Comparison of ENCODE assay signal across 8 mouse cellular contexts in genomic region chr14:84446411-84446915, GRCm38 (mm10). TPM values are rescaled to one million over a fixed set of nuclear protein-coding genes. Genes with fewer than 3 reads are reported as not detected.
DNase-seq lines count a peak whose midpoint lies in the region; ATAC-seq and TF ChIP-seq lines count a peak whose summit lies in the region.

No protein-coding gene starts in this region.

- peak overlapping the region; percentile 63; the same call in 1 of the 2 replicates for H3K27ac ChIP-seq in gastrocnemius, adult 2 months
- H3K27ac ChIP-seq in intestine, embryonic 16.5 days (ENCODE audit: low read length): no peak overlapping the region
- no peak overlapping the region for H3K27ac ChIP-seq in midbrain, embryonic 12.5 days (replicated peaks)

- peaks cover 32% of the 10 kb centered on the region for H3K4me1 ChIP-seq in intestine, embryonic 16.5 days (ENCODE audit: control insufficient read depth, insufficient read depth, low read length)
- H3K4me1 ChIP-seq in midbrain, embryonic 12.5 days: peaks cover 26% of the 10 kb centered on the region

- 5% methylated on average over 37 of the region's 37 CpGs for WGBS in intestine, embryonic 16.5 days
- 7% methylated on average over 37 of the region's 37 CpGs for WGBS in midbrain, embryonic 12.5 days

- H3K9ac ChIP-seq in intestine, embryonic 16.5 days (ENCODE audit: low read depth, low read length): peak overlapping the region; percentile 55; the same call in 1 of the 2 replicates
- peak overlapping the region; percentile 55 for H3K9ac ChIP-seq in midbrain, embryonic 12.5 days (replicated peaks)

- ATAC-seq in intestine, embryonic 16.5 days: no peak
- no peak for ATAC-seq in midbrain, embryonic 12.5 days (ENCODE audit: low FRiP score, low read depth)

- no peak for TF ChIP-seq CTCF in gastrocnemius, adult 2 months (IDR thresholded peaks at IDR 0.05)

- H3K27me3 ChIP-seq in intestine, embryonic 16.5 days (replicated peaks; ENCODE audit: control insufficient read depth, insufficient read depth, low read length): peaks cover 35% of the 10 kb centered on the region
- peaks cover 29% of the 10 kb centered on the region for H3K27me3 ChIP-seq in midbrain, embryonic 12.5 days

- peak overlapping the region; percentile 69 for H3K4me2 ChIP-seq in intestine, embryonic 16.5 days (ENCODE audit: low read depth, low read length)
- peak overlapping the region; percentile 95 for H3K4me2 ChIP-seq in midbrain, embryonic 12.5 days (replicated peaks)

- intact Hi-C loops in gastrocnemius, adult 2 months (cut with DNase I): no loop called here

- H3K9me3 ChIP-seq in intestine, embryonic 16.5 days (ENCODE audit: control insufficient read depth, low read length): no peaks in the 10 kb centered on the region
- no peaks in the 10 kb centered on the region for H3K9me3 ChIP-seq in midbrain, embryonic 12.5 days

- no peaks in the 10 kb centered on the region for H3K36me3 ChIP-seq in intestine, embryonic 16.5 days (ENCODE audit: control insufficient read depth, insufficient read depth, low read length)
- H3K36me3 ChIP-seq in midbrain, embryonic 12.5 days: no peaks in the 10 kb centered on the region

- DNase-seq in gastrocnemius, adult 2 months: peak; percentile 23
- DNase-seq in gastrocnemius, postnatal 25 days: no peak
- DNase-seq in urinary bladder, postnatal 14 days (ENCODE audit: low spot score): peak; percentile 4
- no peak for DNase-seq in urinary bladder, postnatal 10 days (ENCODE audit: low spot score)
- DNase-seq in spleen, adult 12 weeks (ENCODE audit: low spot score): no peak
- no peak for DNase-seq in urinary bladder, postnatal 4 days (ENCODE audit: low spot score in 2 of 2)

- peak overlapping the region; percentile 77 for H3K4me3 ChIP-seq in gastrocnemius, adult 2 months
- H3K4me3 ChIP-seq in intestine, embryonic 16.5 days (ENCODE audit: low read length): peak overlapping the region; percentile 59
- peak overlapping the region; percentile 61 for H3K4me3 ChIP-seq in midbrain, embryonic 12.5 days

RNA-seq across cellular contexts. Expression of gene Pcdh17, which starts 3.1 kb away (rescaled TPM):
- total RNA-seq in gastrocnemius, adult 2 months (2021): under 1 TPM; 0.51 to 0.61 TPM
- total RNA-seq in gastrocnemius, postnatal 25 days (2021): under 1 TPM; 0.69 to 0.83 TPM
- polyA plus RNA-seq in intestine, embryonic 16.5 days (2015; fragmentation: Nextera tagmentation; extraction: Ambion mirVana): 4.1 TPM in 2 replicates
- polyA plus RNA-seq in midbrain, embryonic 12.5 days (2016; fragmentation: Nextera tagmentation; extraction: Ambion mirVana): 6.1 and 7.7 TPM in 2 replicates

Comparison
In these comparisons a context has a peak if more than half of its experiments do, and no peak if none do; other contexts are left out.
1. DNase-seq: peak in gastrocnemius, adult 2 months (single experiment) and urinary bladder, postnatal 14 days (single experiment); none in gastrocnemius, postnatal 25 days (single experiment), urinary bladder, postnatal 10 days (single experiment), spleen, adult 12 weeks (single experiment) and urinary bladder, postnatal 4 days (0 of 2).
2. Peak in every context shown above with its lines, with median percentiles within 50 percentile points of each other: H3K4me3 ChIP-seq.